Comparison of ENCODE assay signal across 7 mouse cellular contexts in the genomic region with DNA sequence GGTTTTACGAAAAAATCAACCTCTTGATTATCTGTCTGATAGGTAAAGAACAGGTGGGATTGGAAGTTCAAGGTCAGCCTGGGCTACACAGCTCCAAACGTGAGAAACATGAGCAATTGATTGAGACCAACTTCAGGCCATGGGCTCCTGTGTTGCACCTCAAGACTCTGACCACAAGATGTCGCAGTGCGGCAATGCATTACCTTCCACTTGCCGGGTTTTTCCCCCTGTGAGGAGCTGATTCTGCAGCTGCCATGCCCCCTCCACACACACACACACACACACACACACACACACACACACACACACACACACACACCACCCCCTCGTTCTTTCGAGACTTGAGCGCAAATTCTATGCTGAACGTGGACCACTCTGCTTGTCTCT.
A peak's percentile ranks its signal among the peaks of the same experiment; 100 is the strongest.
DNase-seq lines count a peak whose midpoint lies in the region; ATAC-seq and TF ChIP-seq lines count a peak whose summit lies in the region.

No protein-coding gene starts in this region.

- TF ChIP-seq POLR2A in MEL (IDR thresholded peaks at IDR 0.05; ENCODE audit: control insufficient read depth in 1 of 2, insufficient read depth in 1 of 2, low read depth in 1 of 2, low read length in 2 of 2, poor library complexity in 1 of 2): no peak

- peak in 2 of 3 experiments; percentile 28 to 50; a peak in 5 of 6 replicates for TF ChIP-seq CTCF in MEL (IDR thresholded peaks at IDR 0.05 in 2 of 3, conservative IDR thresholded peaks at IDR 0.05 in 1 of 3; ENCODE audit: control insufficient read depth in 1 of 3, insufficient read depth in 1 of 3, low read depth in 2 of 3, low read length in 3 of 3, poor library complexity in 1 of 3, severe bottlenecking in 1 of 3)

- no peak overlapping the region for H3K9ac ChIP-seq in MEL (ENCODE audit: control insufficient read depth, low read depth, low read length, poor library complexity, severe bottlenecking)
- no peak overlapping the region for H3K9ac ChIP-seq in embryonic facial prominence, embryonic 14.5 days (ENCODE audit: low read depth, low read length)

- intact Hi-C loops in heart, postnatal 25 days (cut with DNase I): loop anchor here (1.0 to 2.0 kb wide), 2 partner anchors 19 to 66 kb away; no protein-coding TSS in a partner anchor

- H3K9me3 ChIP-seq in MEL (replicated peaks; ENCODE audit: insufficient read depth, low read length): no peaks in the 10 kb centered on the region
- H3K9me3 ChIP-seq in embryonic facial prominence, embryonic 14.5 days (ENCODE audit: control insufficient read depth, low read length): no peaks in the 10 kb centered on the region

- H3K27me3 ChIP-seq in MEL (ENCODE audit: control insufficient read depth in 1 of 2, insufficient read depth in 2 of 2, low read length in 2 of 2): no peaks in the 10 kb centered on the region
- no peaks in the 10 kb centered on the region for H3K27me3 ChIP-seq in embryonic facial prominence, embryonic 14.5 days (replicated peaks; ENCODE audit: control insufficient read depth, insufficient read depth, low read length)

- no peak for TF ChIP-seq EP300 in MEL (IDR thresholded peaks at IDR 0.05; ENCODE audit: low read depth in 1 of 2, low read length in 2 of 2)

- no peak overlapping the region for H3K27ac ChIP-seq in MEL (ENCODE audit: control insufficient read depth, low read depth, low read length)
- no peak overlapping the region for H3K27ac ChIP-seq in embryonic facial prominence, embryonic 14.5 days (replicated peaks; ENCODE audit: low read depth, low read length)

- H3K4me1 ChIP-seq in MEL (ENCODE audit: control insufficient read depth in 1 of 2, insufficient read depth in 2 of 2, low read length in 2 of 2): no peaks in the 10 kb centered on the region
- H3K4me1 ChIP-seq in embryonic facial prominence, embryonic 14.5 days (ENCODE audit: control insufficient read depth, insufficient read depth, low read length): peaks cover 24% of the 10 kb centered on the region

- H3K4me2 ChIP-seq in embryonic facial prominence, embryonic 14.5 days (ENCODE audit: low read depth, low read length): no peak overlapping the region

- DNase-seq in MEL (ENCODE audit: low read depth, low spot score): no peak
- DNase-seq in adrenal gland, postnatal 4 days (ENCODE audit: low spot score in 2 of 2): peak; percentile 47 to 55
- DNase-seq in embryonic facial prominence, embryonic 14.5 days (ENCODE audit: low spot score): peak; percentile 89
- peak; percentile 44 for DNase-seq in heart, postnatal 25 days (ENCODE audit: low spot score)
- peak; percentile 88 to 89 for DNase-seq in layer of hippocampus, postnatal 10 days (ENCODE audit: low spot score in 2 of 2)
- DNase-seq in lung, postnatal 36 days: peak; percentile 84
- peak; percentile 45 for DNase-seq in skeletal muscle tissue, adult 2 months (ENCODE audit: low read depth, low spot score)

- H3K36me3 ChIP-seq in MEL (ENCODE audit: control insufficient read depth in 1 of 2, insufficient read depth in 2 of 2, low read length in 2 of 2): no peaks in the 10 kb centered on the region
- H3K36me3 ChIP-seq in embryonic facial prominence, embryonic 14.5 days (ENCODE audit: control insufficient read depth, insufficient read depth, low read length): no peaks in the 10 kb centered on the region

- H3K79me2 ChIP-seq in MEL (ENCODE audit: control insufficient read depth, insufficient read depth, low read length, poor library complexity): no peaks in the 10 kb centered on the region

- no peak overlapping the region for H3K4me3 ChIP-seq in MEL (ENCODE audit: control insufficient read depth in 1 of 2, insufficient read depth in 1 of 2, low read depth in 2 of 2, low read length in 2 of 2)
- no peak overlapping the region for H3K4me3 ChIP-seq in embryonic facial prominence, embryonic 14.5 days (ENCODE audit: low read depth, low read length)

- WGBS in embryonic facial prominence, embryonic 14.5 days: 12% methylated on average over 9 of the region's 9 CpGs

- ATAC-seq in embryonic facial prominence, embryonic 14.5 days (ENCODE audit: low read depth): peak; percentile 23; the same call in 1 of the 2 replicates

- TF ChIP-seq RAD21 in MEL (IDR thresholded peaks at IDR 0.05; ENCODE audit: low read depth, low read length): no peak

TF ChIP-seq in MEL, 35 proteins besides CTCF, POLR2A, EP300 and RAD21:
- no peak for TF ChIP-seq TCF12 (IDR thresholded peaks at IDR 0.05; ENCODE audit: low read depth, low read length)
